Mouse (Mus musculus) CD8-positive naive resting alpha-beta T cell, adult 57 days (primary cell): ENCODE measurements around the gene Synrg. TPM values are rescaled to one million over a fixed set of nuclear protein-coding genes. Genes with fewer than 3 reads are reported as not detected.

ENCODE experiments used
- total RNA-seq: library from RNA; stranded (reverse); gene quantifications from one replicate; pipeline ENCODE4 v1.2.4, GENCODE M21; 2023

The Synrg gene
- total RNA-seq = 69.0 TPM

GRCm38 (mm10) chr11:83963991-83964921 is at the start of gene Synrg:
Synrg (plus strand) TSS chr11:83964428.

GRCm38 (mm10) chr11:83941950-83942840 is 22.0 kb upstream of the Synrg start, which contains the start of gene Ddx52:
Ddx52 (plus strand) TSS chr11:83942062.

GRCm38 (mm10) chr11:84069034-84069370 is 104.8 kb downstream of the Synrg start, which contains the start of gene Dusp14:
Dusp14 (minus strand) TSS chr11:84069261.

Other genes with a start within 250 kb of the Synrg start
- gene Wfdc21, start 217.5 kb upstream of the Synrg start, total RNA-seq = not detected
- 36.4 TPM for gene Heatr6, start 210.7 kb upstream of the Synrg start, total RNA-seq
- not detected for gene Hnf1b, start 114.4 kb upstream of the Synrg start, total RNA-seq
- 38.1 TPM for gene Ddx52, start 22.4 kb upstream of the Synrg start, total RNA-seq
- gene Dusp14, start 104.8 kb downstream of the Synrg start, total RNA-seq = 0.64 TPM
- 8.4 TPM for gene Tada2a, start 165.2 kb downstream of the Synrg start, total RNA-seq
- gene Acaca, start 165.2 kb downstream of the Synrg start, total RNA-seq = 35.6 TPM
- gene Gm11437, start 203.0 kb downstream of the Synrg start, total RNA-seq = not detected